In the genomic region with DNA sequence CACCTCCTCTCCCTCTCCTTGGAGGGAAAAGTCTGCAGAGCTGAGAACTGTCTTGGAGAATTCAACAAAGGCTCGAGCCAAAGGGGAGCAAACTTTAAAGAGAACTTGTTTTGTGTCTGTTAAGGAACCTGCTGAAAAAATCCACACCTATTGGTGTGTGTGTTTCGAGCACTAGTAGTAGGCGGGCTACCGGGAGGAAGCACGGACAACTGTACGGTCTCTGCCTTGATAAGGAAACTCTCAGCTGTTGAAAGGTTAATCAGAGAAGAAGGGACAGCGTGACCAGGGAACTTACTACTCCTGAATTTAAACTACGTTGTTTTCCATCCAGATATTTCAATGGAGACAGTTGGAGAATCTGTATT, we compare ENCODE assay signal across 8 mouse cellular contexts.
DNase-seq lines count a peak whose midpoint lies in the region; ATAC-seq and TF ChIP-seq lines count a peak whose summit lies in the region.

No protein-coding gene starts in this region.

- intact Hi-C loops in gastrocnemius, postnatal 36 days (cut with DNase I) = loop anchor here (5.0 kb wide), 1 partner anchor 42 kb away; no protein-coding TSS in a partner anchor

- H3K4me1 ChIP-seq in kidney, embryonic 15.5 days = peaks cover 83% of the 10 kb centered on the region
- H3K4me1 ChIP-seq in bone marrow, adult 2 months (ENCODE audit: control insufficient read depth, insufficient read depth, low read length) = peaks cover 7% of the 10 kb centered on the region
- peaks cover 58% of the 10 kb centered on the region for H3K4me1 ChIP-seq in hindbrain, embryonic 14.5 days (replicated peaks; ENCODE audit: control insufficient read depth, insufficient read depth, low read length)
- peaks cover 83% of the 10 kb centered on the region for H3K4me1 ChIP-seq in midbrain, embryonic 12.5 days

- H3K9ac ChIP-seq in kidney, embryonic 15.5 days = peak overlapping the region; percentile 51
- peak overlapping the region; percentile 58 for H3K9ac ChIP-seq in hindbrain, embryonic 14.5 days
- peak overlapping the region; percentile 59 for H3K9ac ChIP-seq in midbrain, embryonic 12.5 days (replicated peaks)

- H3K4me3 ChIP-seq in kidney, embryonic 15.5 days (replicated peaks) = peak overlapping the region; percentile 56
- H3K4me3 ChIP-seq in bone marrow, adult 2 months (replicated peaks; ENCODE audit: control insufficient read depth, low read depth, low read length) = peak overlapping the region; percentile 95
- H3K4me3 ChIP-seq in hindbrain, embryonic 14.5 days (replicated peaks; ENCODE audit: low read length) = peak overlapping the region; percentile 37
- H3K4me3 ChIP-seq in midbrain, embryonic 12.5 days = peak overlapping the region; percentile 41

- H3K27me3 ChIP-seq in kidney, embryonic 15.5 days = no peaks in the 10 kb centered on the region
- H3K27me3 ChIP-seq in hindbrain, embryonic 14.5 days (ENCODE audit: control insufficient read depth, insufficient read depth, low read length) = no peaks in the 10 kb centered on the region
- no peaks in the 10 kb centered on the region for H3K27me3 ChIP-seq in midbrain, embryonic 12.5 days

- ATAC-seq in kidney, embryonic 15.5 days (replicated peaks; ENCODE audit: low FRiP score) = peak; percentile 38
- ATAC-seq in hindbrain, embryonic 14.5 days (ENCODE audit: low FRiP score) = no peak
- ATAC-seq in midbrain, embryonic 12.5 days (ENCODE audit: low FRiP score, low read depth) = no peak; the same call in 1 of the 2 replicates

- H3K9me3 ChIP-seq in kidney, embryonic 15.5 days (replicated peaks) = no peaks in the 10 kb centered on the region
- no peaks in the 10 kb centered on the region for H3K9me3 ChIP-seq in hindbrain, embryonic 14.5 days (ENCODE audit: control insufficient read depth, low read length)
- no peaks in the 10 kb centered on the region for H3K9me3 ChIP-seq in midbrain, embryonic 12.5 days

- no peak for DNase-seq in kidney, postnatal 4 days
- no peak for DNase-seq in hindbrain, embryonic 14.5 days (ENCODE audit: low spot score)
- no peak for DNase-seq in layer of hippocampus, adult 9-11 months
- DNase-seq in spleen, postnatal 10 days (ENCODE audit: low spot score in 2 of 2) = no peak
- no peak for DNase-seq in gastrocnemius, postnatal 36 days

- WGBS in kidney, embryonic 15.5 days = under 1% methylated on average over 8 of the region's 8 CpGs
- under 1% methylated on average over 8 of the region's 8 CpGs for WGBS in bone marrow, adult 2 months
- WGBS in hindbrain, embryonic 14.5 days = 3% methylated on average over 8 of the region's 8 CpGs
- 4% methylated on average over 8 of the region's 8 CpGs for WGBS in midbrain, embryonic 12.5 days

- no peak for TF ChIP-seq POLR2A in bone marrow, adult 2 months (IDR thresholded peaks at IDR 0.05; ENCODE audit: borderline replicate concordance, control insufficient read depth, low read depth, low read length)

- peak overlapping the region; percentile 98 for H3K27ac ChIP-seq in kidney, embryonic 15.5 days
- peak overlapping the region; percentile 84 for H3K27ac ChIP-seq in bone marrow, adult 2 months (ENCODE audit: control insufficient read depth, insufficient read depth, low read depth, low read length, poor library complexity)
- H3K27ac ChIP-seq in hindbrain, embryonic 14.5 days = peak overlapping the region; percentile 91
- H3K27ac ChIP-seq in midbrain, embryonic 12.5 days (replicated peaks) = peak overlapping the region; percentile 85

- H3K36me3 ChIP-seq in kidney, embryonic 15.5 days = 0 out of 2 replicates have a peak, but pooled peaks cover 6% of the 10 kb centered on the region
- peaks cover 9% of the 10 kb centered on the region for H3K36me3 ChIP-seq in hindbrain, embryonic 14.5 days (replicated peaks; ENCODE audit: control insufficient read depth, insufficient read depth)
- H3K36me3 ChIP-seq in midbrain, embryonic 12.5 days = peaks cover 2% of the 10 kb centered on the region; the same call in 1 of the 2 replicates

- no peak for TF ChIP-seq CTCF in bone marrow, adult 2 months (IDR thresholded peaks at IDR 0.05; ENCODE audit: control insufficient read depth, insufficient read depth, low read length)

- H3K4me2 ChIP-seq in kidney, embryonic 15.5 days = peak overlapping the region; percentile 71
- H3K4me2 ChIP-seq in hindbrain, embryonic 14.5 days (replicated peaks) = peak overlapping the region; percentile 69
- H3K4me2 ChIP-seq in midbrain, embryonic 12.5 days (replicated peaks) = peak overlapping the region; percentile 59

Comparison
In these comparisons a context has a peak if more than half of its experiments do, and no peak if none do; other contexts are left out.
1. H3K4me3 ChIP-seq: peak in every context shown above with its lines; median percentile 95 in bone marrow, adult 2 months; 56 in kidney, embryonic 15.5 days; 41 in midbrain, embryonic 12.5 days; 37 in hindbrain, embryonic 14.5 days.